In the genomic region with DNA sequence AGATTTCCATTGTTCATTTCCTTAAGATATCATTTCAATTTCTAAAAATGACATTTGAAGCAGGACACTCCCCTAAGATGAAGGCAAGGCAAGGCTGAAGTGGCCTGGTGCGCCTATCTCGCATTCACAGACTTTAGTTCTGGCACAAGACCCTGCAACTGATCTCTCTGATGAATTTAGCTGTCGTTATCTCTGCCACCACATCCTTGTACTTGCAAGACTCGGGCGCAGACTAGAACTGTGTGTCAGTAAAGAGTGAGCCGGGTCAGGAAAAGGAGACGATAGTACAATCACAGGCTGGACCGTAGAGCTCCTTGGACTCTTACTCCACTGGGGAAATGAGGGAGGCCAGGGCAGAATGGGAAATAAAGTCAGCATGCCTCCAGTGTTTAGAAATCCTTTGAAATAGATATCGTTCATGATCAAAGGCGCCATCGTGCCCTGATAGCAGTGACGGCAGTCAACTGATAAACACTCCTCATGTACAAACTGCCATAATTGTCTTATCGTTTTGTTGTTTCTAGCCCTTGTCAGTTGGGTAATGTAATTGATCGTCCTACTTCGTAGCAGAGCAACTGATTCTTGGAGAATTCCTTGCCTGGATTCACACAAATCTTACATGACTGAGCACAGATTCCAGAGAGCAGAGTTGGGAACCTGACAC, we compare ENCODE assay signal across 28 mouse cellular contexts. TPM values are rescaled to one million over a fixed set of nuclear protein-coding genes. Genes with fewer than 3 reads are reported as not detected.
DNase-seq lines count a peak whose midpoint lies in the region; ATAC-seq lines count a peak whose summit lies in the region.
"Had no signal": no experiment of that assay in that cellular context is flagged by ENCODE, and none has a peak within 500 bp of the region (broad histone marks: within the 10 kb centered on the region; RNA-seq: fewer than 3 reads in every experiment).

No protein-coding gene starts in this region.

- H3K9ac ChIP-seq in heart, embryonic 11.5 days (ENCODE audit: low read depth, low read length) = no peak overlapping the region
- no peak overlapping the region for H3K9ac ChIP-seq in liver, embryonic 15.5 days
- H3K9ac ChIP-seq: embryonic facial prominence, embryonic 13.5 days; hindbrain, embryonic 14.5 days; intestine, embryonic 15.5 days; limb, embryonic 13.5 days; lung, embryonic 15.5 days; midbrain, embryonic 13.5 days had no signal

- H3K27ac ChIP-seq in heart, embryonic 11.5 days (ENCODE audit: low read depth, low read length) = no peak overlapping the region
- H3K27ac ChIP-seq in liver, embryonic 15.5 days (replicated peaks) = 0 out of 2 replicates have a peak overlapping the region, but pooled peaks have one; percentile 45
- H3K27ac ChIP-seq: embryonic facial prominence, embryonic 13.5 days; forebrain, embryonic 10.5 days; hindbrain, embryonic 14.5 days; intestine, embryonic 15.5 days; limb, embryonic 13.5 days; lung, embryonic 15.5 days; midbrain, embryonic 13.5 days had no signal

- no peak overlapping the region for H3K4me3 ChIP-seq in heart, embryonic 11.5 days (ENCODE audit: low read depth, low read length)
- H3K4me3 ChIP-seq in liver, embryonic 15.5 days (replicated peaks) = 0 out of 2 replicates have a peak overlapping the region, but pooled peaks have one; percentile 12
- H3K4me3 ChIP-seq: embryonic facial prominence, embryonic 13.5 days; forebrain, embryonic 10.5 days; intestine, embryonic 15.5 days; limb, embryonic 13.5 days; lung, embryonic 15.5 days; midbrain, embryonic 13.5 days; myocyte had no signal

- peak overlapping the region; percentile 6; the same call in 1 of the 2 replicates for H3K4me2 ChIP-seq in heart, embryonic 11.5 days
- peak overlapping the region; percentile 52 for H3K4me2 ChIP-seq in liver, embryonic 15.5 days
- H3K4me2 ChIP-seq: embryonic facial prominence, embryonic 13.5 days; hindbrain, embryonic 14.5 days; intestine, embryonic 15.5 days; limb, embryonic 13.5 days; lung, embryonic 15.5 days; midbrain, embryonic 13.5 days had no signal

- H3K36me3 ChIP-seq in heart, embryonic 11.5 days (ENCODE audit: control insufficient read depth, insufficient read depth, low read length) = no peaks in the 10 kb centered on the region
- no peaks in the 10 kb centered on the region for H3K36me3 ChIP-seq in liver, embryonic 15.5 days (replicated peaks)
- H3K36me3 ChIP-seq: embryonic facial prominence, embryonic 13.5 days; forebrain, embryonic 10.5 days; intestine, embryonic 15.5 days; limb, embryonic 13.5 days; lung, embryonic 15.5 days; midbrain, embryonic 13.5 days had no signal

- H3K27me3 ChIP-seq in heart, embryonic 11.5 days (ENCODE audit: control insufficient read depth, insufficient read depth, low read length) = 0 out of 2 replicates have a peak, but pooled peaks cover 2% of the 10 kb centered on the region
- no peaks in the 10 kb centered on the region for H3K27me3 ChIP-seq in liver, embryonic 15.5 days
- H3K27me3 ChIP-seq: CH12.LX; intestine, embryonic 15.5 days; lung, embryonic 15.5 days; midbrain, embryonic 13.5 days had no signal

- H3K4me1 ChIP-seq in heart, embryonic 11.5 days (ENCODE audit: control insufficient read depth, insufficient read depth, low read length) = no peaks in the 10 kb centered on the region; the same call in 1 of the 2 replicates
- peaks cover 30% of the 10 kb centered on the region for H3K4me1 ChIP-seq in liver, embryonic 15.5 days (replicated peaks)
- H3K4me1 ChIP-seq: midbrain, embryonic 13.5 days had no signal

- no peaks in the 10 kb centered on the region for H3K9me3 ChIP-seq in heart, embryonic 11.5 days (replicated peaks; ENCODE audit: control insufficient read depth, low read length)
- H3K9me3 ChIP-seq in liver, embryonic 15.5 days (replicated peaks) = no peaks in the 10 kb centered on the region
- H3K9me3 ChIP-seq: embryonic facial prominence, embryonic 13.5 days; forebrain, embryonic 10.5 days; intestine, embryonic 15.5 days; limb, embryonic 13.5 days; lung, embryonic 15.5 days; midbrain, embryonic 13.5 days had no signal

- WGBS in heart, embryonic 11.5 days (ENCODE audit: insufficient replicate concordance) = 32% methylated on average over 15 of the region's 15 CpGs
- WGBS in liver, embryonic 15.5 days (ENCODE audit: insufficient replicate concordance) = 25% methylated on average over 15 of the region's 15 CpGs

- DNase-seq in heart, adult 9 months (ENCODE audit: low spot score in 2 of 2) = no peak
- peak; percentile 65 for DNase-seq in c-Kit-positive CD71-positive TER-119-negative erythroid progenitor cells, embryonic 14.5 days (ENCODE audit: low read depth)
- DNase-seq in adrenal gland, postnatal 4 days (ENCODE audit: low spot score in 2 of 2) = no peak
- no peak for DNase-seq in right cerebral cortex, postnatal 4 days
- DNase-seq in gastrocnemius, postnatal 25 days = no peak
- DNase-seq: adrenal gland, postnatal 25 days; cerebellum, adult 8-10 months; heart, adult 18-20 months; heart, postnatal 14 days; kidney, postnatal 4 days; layer of hippocampus, adult 9-11 months; lung, postnatal 4 days; thymus, postnatal 36 days had no signal

- no peak for ATAC-seq in heart, embryonic 11.5 days (replicated peaks; ENCODE audit: insufficient number of reproducible peaks, low FRiP score, low TSS enrichment)
- ATAC-seq in erythroid progenitor cell, adult 5-6 weeks (replicated peaks; ENCODE audit: low FRiP score, poor library complexity, severe bottlenecking) = peak; percentile 46
- ATAC-seq in liver, embryonic 15.5 days (ENCODE audit: insufficient read depth) = peak; percentile 92
- ATAC-seq: intestine, embryonic 15.5 days; midbrain, embryonic 13.5 days had no signal

RNA-seq across cellular contexts. Expression of gene Cpvl, which starts 2.5 kb away (rescaled TPM):
- not detected in 2 replicates for polyA plus RNA-seq in heart, embryonic 11.5 days (2014; fragmentation: Nextera tagmentation; extraction: Ambion mirVana)
- total RNA-seq in erythroid progenitor cell, adult 5-6 weeks (2015; ENCODE audit: low replicate concordance) = not detected in 2 replicates
- not detected in 2 replicates for total RNA-seq in erythroid progenitor cell, adult 5-6 weeks (2017; ENCODE audit: low replicate concordance)
- not detected in 2 replicates for polyA plus RNA-seq in liver, embryonic 15.5 days (2015; fragmentation: Nextera tagmentation; extraction: Ambion mirVana)
- total RNA-seq in adrenal gland, postnatal 4 days (2021) = under 1 TPM; 0.25 to 0.34 TPM
- not detected for total RNA-seq in gastrocnemius, postnatal 25 days (2021)
- total RNA-seq: adrenal gland, postnatal 25 days; CH12.LX; gastrocnemius, adult 8-10 months; heart, adult 18-20 months; heart, postnatal 14 days; MEL had no signal
- polyA plus RNA-seq: forebrain, embryonic 10.5 days; hindbrain, embryonic 14.5 days; midbrain, embryonic 13.5 days; myocyte; neural tube, embryonic 14.5 days had no signal

RNA-seq across cellular contexts. Expression of gene Chn2, which starts 58.4 kb away (rescaled TPM):
- 5.9 and 6.2 TPM in 2 replicates for polyA plus RNA-seq in heart, embryonic 11.5 days (2014; fragmentation: Nextera tagmentation; extraction: Ambion mirVana)
- total RNA-seq in erythroid progenitor cell, adult 5-6 weeks (2015; ENCODE audit: low replicate concordance) = 6.7 and 7.9 TPM in 2 replicates
- total RNA-seq in erythroid progenitor cell, adult 5-6 weeks (2017; ENCODE audit: low replicate concordance) = 3.9 and 4.8 TPM in 2 replicates
- polyA plus RNA-seq in liver, embryonic 15.5 days (2015; fragmentation: Nextera tagmentation; extraction: Ambion mirVana) = 4.3 and 5.0 TPM in 2 replicates
- total RNA-seq in adrenal gland, postnatal 4 days (2021) = 10 to 100 TPM; 10.7 to 11.1 TPM
- total RNA-seq in gastrocnemius, postnatal 25 days (2021) = 1 to 10 TPM; 1.8 to 2.2 TPM
- total RNA-seq: CH12.LX, MEL had no signal
